Mouse (Mus musculus) midbrain, embryonic 15.5 days (tissue): ENCODE results near the gene Slco2b1. TPM values are rescaled to one million over a fixed set of nuclear protein-coding genes. Genes with fewer than 3 reads are reported as not detected.

Experiments used
- ATAC-seq: fragments of 200-750 bp; cut with Nextera tagmentation; replicated peaks from 2 replicates; pipeline ENCODE4 v1.8.0; 2017; ENCODE audit warnings: moderate TSS enrichment
- H3K27ac ChIP-seq: fragments of 300-500 bp; sonication (generic); 2 replicates; pipeline ENCODE4 v1.5.1; 2015; ENCODE audit warnings: mild to moderate bottlenecking, inconsistent platforms
- H3K27me3 ChIP-seq: fragments of 300-500 bp; sonication (generic); replicated peaks from 2 replicates; pipeline ENCODE4 v1.6.1; 2015; ENCODE audit warnings: inconsistent platforms
- H3K36me3 ChIP-seq: fragments of 300-500 bp; sonication (generic); replicated peaks from 2 replicates; pipeline ENCODE4 v1.6.1; 2015; ENCODE audit warnings: inconsistent platforms
- H3K4me1 ChIP-seq: fragments of 300-500 bp; sonication (generic); 2 replicates; pipeline ENCODE4 v1.6.1; 2015; ENCODE audit warnings: inconsistent platforms
- H3K4me2 ChIP-seq: fragments of 300-500 bp; sonication (generic); 2 replicates; pipeline ENCODE4 v1.6.1; 2015; ENCODE audit warnings: inconsistent platforms, mild to moderate bottlenecking, moderate library complexity
- H3K4me3 ChIP-seq: fragments of 300-500 bp; sonication (generic); 2 replicates; pipeline ENCODE4 v1.5.1; 2015; ENCODE audit warnings: mild to moderate bottlenecking, inconsistent platforms
- H3K9ac ChIP-seq: fragments of 300-500 bp; sonication (generic); 2 replicates; pipeline ENCODE4 v1.6.1; 2015; ENCODE audit warnings: mild to moderate bottlenecking, inconsistent platforms
- H3K9me3 ChIP-seq: fragments of 300-500 bp; sonication (generic); 2 replicates; pipeline ENCODE4 v1.6.1; 2016; ENCODE audit warnings: inconsistent platforms
- WGBS: fragments of 180-500 bp; shearing (Covaris S2); methylation state at CpG from one replicate; pipeline ENCODE4 v1.1.7; 2015; ENCODE audit warnings: mixed read lengths; 5-methylcytosine and 5-hydroxymethylcytosine counted together
- polyA plus RNA-seq: library from polyadenylated mRNA; unstranded; fragments of >200 nt; fragmentation: Nextera tagmentation; extraction: Ambion mirVana; gene quantifications from 2 replicates; pipeline ENCODE4 v1.2.1, GENCODE M21; 2015

The Slco2b1 gene
- polyA plus RNA-seq, 1 experiment from 2014 or later = 6.0 TPM

- no peak overlapping the region for H3K9ac ChIP-seq
- no peaks in the 10 kb centered on the region for H3K4me1 ChIP-seq
- 87% methylated on average over 9 of the region's 9 CpGs for WGBS
- H3K4me2 ChIP-seq = no peak overlapping the region
- H3K27me3 ChIP-seq = no peaks in the 10 kb centered on the region
- H3K27ac ChIP-seq = no peak overlapping the region
- H3K36me3 ChIP-seq = no peaks in the 10 kb centered on the region
- ATAC-seq = no peak
- no peaks in the 10 kb centered on the region for H3K9me3 ChIP-seq
- H3K4me3 ChIP-seq = no peak overlapping the region
These were observed 47.5 kb downstream of the Slco2b1 start for GRCm38 (mm10) chr7:99663507-99664220.

GRCm38 (mm10) chr7:99662311-99662710 lies 48.8 kb downstream of the Slco2b1 start:
- no peaks in the 10 kb centered on the region for H3K4me1 ChIP-seq

GRCm38 (mm10) chr7:99661571-99662230 lies 49.4 kb downstream of the Slco2b1 start:
- ATAC-seq = no peak
- H3K36me3 ChIP-seq = no peaks in the 10 kb centered on the region
- no peak overlapping the region for H3K27ac ChIP-seq
- H3K9me3 ChIP-seq = no peaks in the 10 kb centered on the region
- H3K27me3 ChIP-seq = no peaks in the 10 kb centered on the region
- H3K4me2 ChIP-seq = no peak overlapping the region
- H3K4me1 ChIP-seq = no peaks in the 10 kb centered on the region
- WGBS = 74% methylated on average over 14 of the region's 14 CpGs
- H3K4me3 ChIP-seq = no peak overlapping the region
- no peak overlapping the region for H3K9ac ChIP-seq

More at GRCm38 (mm10) chr7:99662311-99662710, 48.8 kb downstream of the Slco2b1 start:
- Histone ChIP-seq H3K27ac (no peak overlapping the region), H3K4me3 (no peak overlapping the region), H3K9ac (no peak overlapping the region), H3K36me3 (no peaks in the 10 kb centered on the region), H3K4me2 (no peak overlapping the region), H3K27me3 (no peaks in the 10 kb centered on the region), H3K9me3 (no peaks in the 10 kb centered on the region)
- no peak for ATAC-seq
- WGBS = 80% methylated on average over 2 of the region's 2 CpGs

- Histone ChIP-seq H3K4me2 (no peak overlapping the region), H3K4me1 (no peaks in the 10 kb centered on the region), H3K9ac (no peak overlapping the region), H3K27ac (no peak overlapping the region), H3K27me3 (no peaks in the 10 kb centered on the region), H3K36me3 (no peaks in the 10 kb centered on the region), H3K9me3 (no peaks in the 10 kb centered on the region), H3K4me3 (no peak overlapping the region)
- WGBS = 93% methylated on average over 9 of the region's 9 CpGs
- ATAC-seq = no peak
These were observed 50.1 kb downstream of the Slco2b1 start for GRCm38 (mm10) chr7:99661071-99661470.

- ATAC-seq = no peak
- Histone ChIP-seq H3K4me3 (no peak overlapping the region), H3K4me1 (no peaks in the 10 kb centered on the region), H3K4me2 (no peak overlapping the region), H3K27ac (no peak overlapping the region), H3K36me3 (no peaks in the 10 kb centered on the region), H3K9ac (no peak overlapping the region), H3K27me3 (no peaks in the 10 kb centered on the region), H3K9me3 (no peaks in the 10 kb centered on the region)
- WGBS = 48% methylated on average over 12 of the region's 12 CpGs
These were observed 51.6 kb downstream of the Slco2b1 start for GRCm38 (mm10) chr7:99659379-99660029.

GRCm38 (mm10) chr7:99654244-99654643 lies 56.9 kb downstream of the Slco2b1 start:
- Histone ChIP-seq H3K4me2 (no peak overlapping the region), H3K9ac (no peak overlapping the region), H3K4me3 (no peak overlapping the region), H3K4me1 (peaks cover 14% of the 10 kb centered on the region), H3K27ac (no peak overlapping the region), H3K36me3 (no peaks in the 10 kb centered on the region), H3K9me3 (no peaks in the 10 kb centered on the region), H3K27me3 (no peaks in the 10 kb centered on the region)
- WGBS = 86% methylated on average over 11 of the region's 11 CpGs
- no peak for ATAC-seq

GRCm38 (mm10) chr7:99649585-99649984 lies 61.6 kb downstream of the Slco2b1 start:
- Histone ChIP-seq H3K27ac (no peak overlapping the region), H3K36me3 (no peaks in the 10 kb centered on the region), H3K4me3 (no peak overlapping the region), H3K9me3 (no peaks in the 10 kb centered on the region), H3K27me3 (no peaks in the 10 kb centered on the region), H3K9ac (no peak overlapping the region; the same call in 1 of the 2 replicates), H3K4me2 (no peak overlapping the region), H3K4me1 (peaks cover 15% of the 10 kb centered on the region)
- ATAC-seq = no peak
- WGBS = 32% methylated on average over 4 of the region's 4 CpGs

- 11% methylated on average over 6 of the region's 6 CpGs for WGBS
- Histone ChIP-seq H3K4me2 (no peak overlapping the region), H3K4me1 (peaks cover 15% of the 10 kb centered on the region), H3K9ac (no peak overlapping the region), H3K27me3 (no peaks in the 10 kb centered on the region), H3K9me3 (no peaks in the 10 kb centered on the region), H3K4me3 (no peak overlapping the region), H3K36me3 (no peaks in the 10 kb centered on the region), H3K27ac (no peak overlapping the region)
- ATAC-seq = no peak
These were observed 62.5 kb downstream of the Slco2b1 start for GRCm38 (mm10) chr7:99648623-99649022.

- no peak overlapping the region for H3K4me2 ChIP-seq
- WGBS = 80% methylated on average over 7 of the region's 7 CpGs
- H3K4me1 ChIP-seq = peaks cover 8% of the 10 kb centered on the region; the same call in 1 of the 2 replicates
- no peak for ATAC-seq
- H3K27ac ChIP-seq = no peak overlapping the region
- no peak overlapping the region for H3K4me3 ChIP-seq
- no peaks in the 10 kb centered on the region for H3K9me3 ChIP-seq
- H3K36me3 ChIP-seq = no peaks in the 10 kb centered on the region
- no peak overlapping the region for H3K9ac ChIP-seq
- no peaks in the 10 kb centered on the region for H3K27me3 ChIP-seq
These were observed 66.4 kb downstream of the Slco2b1 start for GRCm38 (mm10) chr7:99644701-99645100.

- Histone ChIP-seq H3K9me3 (no peaks in the 10 kb centered on the region), H3K36me3 (no peaks in the 10 kb centered on the region), H3K4me3 (no peak overlapping the region), H3K9ac (no peak overlapping the region), H3K27ac (no peak overlapping the region), H3K4me2 (no peak overlapping the region), H3K27me3 (no peaks in the 10 kb centered on the region), H3K4me1 (0 out of 2 replicates have a peak, but pooled peaks cover 2% of the 10 kb centered on the region)
- no peak for ATAC-seq
- WGBS = 24% methylated on average over 3 of the region's 3 CpGs
These were observed 69.1 kb downstream of the Slco2b1 start for GRCm38 (mm10) chr7:99642078-99642477.

- H3K9ac ChIP-seq = no peak overlapping the region
- H3K9me3 ChIP-seq = no peaks in the 10 kb centered on the region
- no peak for ATAC-seq
- WGBS = 51% methylated on average over 4 of the region's 4 CpGs
- no peak overlapping the region for H3K4me3 ChIP-seq
- no peak overlapping the region for H3K4me2 ChIP-seq
- no peaks in the 10 kb centered on the region for H3K36me3 ChIP-seq
- H3K27me3 ChIP-seq = no peaks in the 10 kb centered on the region
- H3K4me1 ChIP-seq = 0 out of 2 replicates have a peak, but pooled peaks cover 2% of the 10 kb centered on the region
- no peak overlapping the region for H3K27ac ChIP-seq
These were observed 69.9 kb downstream of the Slco2b1 start for GRCm38 (mm10) chr7:99641245-99641644.

- Histone ChIP-seq H3K4me2 (no peak overlapping the region), H3K27ac (no peak overlapping the region), H3K36me3 (no peaks in the 10 kb centered on the region), H3K4me3 (no peak overlapping the region), H3K4me1 (no peaks in the 10 kb centered on the region), H3K9me3 (no peaks in the 10 kb centered on the region), H3K9ac (no peak overlapping the region), H3K27me3 (no peaks in the 10 kb centered on the region)
- no peak for ATAC-seq
- 83% methylated on average over 8 of the region's 8 CpGs for WGBS
These were observed 77.0 kb downstream of the Slco2b1 start for GRCm38 (mm10) chr7:99633966-99634665.
